Mouse (Mus musculus): ENCODE results near the gene Gtf3c3.

Gene Gtf3c3

DNA sequence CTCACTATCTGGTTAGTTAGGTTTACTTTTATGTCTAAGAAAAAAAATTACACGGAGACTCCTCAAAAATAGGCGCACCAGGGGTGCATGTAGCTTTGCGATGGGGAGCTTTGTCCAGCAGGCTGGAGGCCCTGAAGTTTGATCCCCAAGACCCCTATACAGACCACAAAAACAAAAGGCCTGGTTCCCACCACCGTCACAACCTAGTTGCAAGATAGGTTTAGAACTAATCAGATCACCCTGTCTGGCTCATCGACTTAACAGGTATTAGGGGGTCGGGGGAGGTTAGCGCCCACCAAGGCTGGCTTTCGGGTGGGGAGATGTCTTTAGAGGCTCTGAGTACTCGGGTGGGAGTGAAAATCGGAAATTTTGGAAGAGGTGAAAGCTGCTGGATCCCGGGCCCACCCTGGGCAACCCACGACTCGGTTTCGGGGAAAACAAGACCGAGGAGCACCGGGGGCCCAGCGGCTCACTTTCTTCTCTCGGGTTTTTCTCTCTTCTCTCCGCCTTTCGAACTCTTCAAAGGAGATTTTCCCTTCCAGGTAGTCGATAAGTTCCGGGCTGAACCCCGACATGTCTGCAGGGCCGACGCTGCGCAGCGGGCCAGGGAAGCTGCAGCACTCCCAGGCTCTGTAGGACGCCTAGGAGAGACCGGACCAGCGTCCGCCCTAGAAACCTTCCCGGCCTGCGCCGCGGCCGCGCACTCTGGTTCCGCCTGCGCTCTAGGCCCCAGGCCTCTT lies at the start of gene Gtf3c3:
Gene Gtf3c3 (minus strand): TSS at position 632 of the 740 bp plus-strand sequence.
- DNase-seq (ENCODE audit: low read depth), result peak; percentile 87

DNA sequence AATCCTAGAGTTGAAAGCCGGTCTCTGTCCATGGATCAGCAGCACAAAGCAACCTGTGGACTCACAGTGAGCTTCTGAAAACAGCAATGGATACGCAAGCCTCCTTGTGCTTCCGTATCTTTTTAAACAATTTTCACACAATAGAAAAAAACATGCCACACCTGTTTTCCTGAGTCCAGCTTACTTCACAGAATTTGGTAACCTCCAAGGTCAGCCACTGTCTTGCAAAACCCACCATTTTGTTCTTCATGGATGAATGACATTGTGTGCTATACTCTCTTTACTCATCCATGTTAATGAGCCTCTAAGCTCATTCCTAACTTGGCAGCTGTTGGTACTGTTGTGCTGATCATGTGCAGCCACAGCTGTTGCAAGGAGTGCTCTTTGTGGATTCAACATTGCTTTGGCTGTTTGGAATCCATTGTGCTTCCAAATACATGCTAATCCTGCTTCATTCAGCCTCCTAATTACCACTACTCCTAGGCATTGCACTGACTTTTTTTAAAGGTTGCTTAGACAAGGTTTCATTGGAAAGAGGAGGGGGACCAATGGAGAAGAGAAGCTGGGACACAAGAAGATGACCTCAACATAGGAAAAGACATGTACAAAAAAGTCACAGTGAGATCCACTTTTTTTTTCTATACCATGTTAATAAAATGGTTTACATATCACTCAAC lies 46.1 kb upstream of the Gtf3c3 start:
- DNase-seq (ENCODE audit: low read depth), result no peak

DNA sequence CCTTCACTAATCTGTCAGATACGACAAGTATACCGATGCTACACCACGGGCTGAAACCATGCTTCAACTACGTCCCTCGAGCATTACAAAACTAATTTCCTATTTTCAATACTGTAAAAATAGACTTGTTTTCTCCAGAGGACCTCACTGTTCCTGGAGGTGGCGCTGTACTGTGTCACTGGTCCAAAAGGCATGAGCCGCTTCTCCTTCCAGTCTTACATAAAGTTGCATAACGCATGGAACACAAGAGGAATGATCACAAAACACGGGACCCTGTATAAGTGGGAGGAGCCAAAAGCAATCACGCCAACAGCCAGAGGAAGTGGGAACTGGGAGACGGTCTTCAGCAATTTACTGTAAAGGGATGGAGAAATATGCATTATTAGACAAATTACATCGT lies 41.7 kb upstream of the Gtf3c3 start:
- DNase-seq (ENCODE audit: low read depth), result no peak

DNA sequence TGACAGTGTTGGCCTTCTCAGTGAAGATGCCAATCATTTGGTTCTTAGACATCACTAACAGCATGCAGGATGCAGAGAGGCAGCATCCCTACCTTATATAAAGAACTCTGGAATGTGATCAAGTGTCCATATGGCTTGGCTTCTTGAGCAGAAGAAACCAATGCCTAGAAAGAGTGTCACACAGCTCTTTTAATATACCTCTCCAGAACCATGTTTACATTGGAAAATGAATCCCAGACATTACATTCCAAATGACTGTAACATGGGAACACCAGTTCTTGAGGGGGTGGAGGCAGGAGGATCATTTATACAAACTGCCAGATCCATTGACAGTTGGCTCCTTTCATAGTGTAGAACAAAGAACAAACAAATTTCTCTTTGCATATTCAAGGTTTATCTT lies 29.9 kb upstream of the Gtf3c3 start:
- no peak for DNase-seq (ENCODE audit: low read depth)

DNA sequence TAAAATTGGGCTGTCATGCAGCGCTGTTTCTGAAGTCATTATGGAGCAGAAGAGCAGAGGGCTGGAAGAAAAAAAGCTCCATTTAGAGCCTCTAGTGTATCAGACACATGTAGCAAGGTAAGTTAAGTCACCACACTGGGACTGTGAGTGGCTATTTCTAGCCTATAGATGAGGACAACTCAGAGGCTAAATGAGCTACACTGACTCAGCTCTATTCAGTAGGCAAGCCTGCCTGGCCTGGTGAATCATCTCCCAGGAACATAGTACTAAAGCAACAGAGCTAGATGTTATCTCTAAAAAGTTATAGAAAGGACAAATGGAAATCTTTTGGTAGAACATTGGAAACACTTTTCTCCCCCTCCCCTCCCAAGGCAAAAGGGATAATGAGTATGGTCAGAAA lies 28.6 kb upstream of the Gtf3c3 start:
- no peak for DNase-seq (ENCODE audit: low read depth)

DNA sequence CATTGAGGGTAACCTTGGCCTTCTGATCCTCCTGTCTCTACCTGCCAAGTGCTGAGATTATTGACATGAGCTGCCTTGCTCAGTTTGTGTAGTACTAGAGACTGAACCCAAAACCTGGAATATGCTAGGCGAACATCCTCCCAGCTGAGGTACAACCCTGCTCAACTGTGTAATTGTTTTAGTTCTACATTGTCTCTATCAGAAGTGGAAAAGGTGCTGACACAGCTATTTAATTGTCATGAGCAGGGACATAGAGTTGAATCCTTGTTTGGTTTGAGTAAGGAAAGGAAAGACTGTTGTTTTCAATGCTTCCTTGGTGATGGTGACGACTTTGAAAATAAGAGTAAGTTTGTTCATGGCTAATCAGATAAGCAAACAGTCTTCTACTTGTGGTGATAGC lies 13.3 kb upstream of the Gtf3c3 start:
- DNase-seq (ENCODE audit: low read depth), result no peak

DNA sequence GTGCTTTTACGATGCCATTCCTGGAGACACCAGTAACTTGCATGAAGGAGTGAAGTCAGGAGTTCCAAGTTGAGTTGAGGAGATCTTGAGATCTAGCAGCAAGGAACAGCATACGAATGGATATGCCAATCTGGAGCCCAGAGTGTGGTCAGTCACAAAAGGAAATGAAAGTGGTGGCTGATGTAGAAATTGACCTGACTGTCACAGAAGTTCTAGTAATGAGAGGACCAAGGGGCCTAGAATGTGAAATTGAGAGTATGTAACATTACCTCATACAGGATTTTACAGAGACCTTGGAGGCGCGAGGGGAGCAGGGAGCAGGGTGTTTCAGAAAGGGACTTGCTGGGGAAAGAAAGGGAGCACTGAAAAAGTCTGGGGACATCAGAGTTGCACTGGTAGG lies 10.1 kb upstream of the Gtf3c3 start:
- DNase-seq (ENCODE audit: low read depth), result no peak

DNA sequence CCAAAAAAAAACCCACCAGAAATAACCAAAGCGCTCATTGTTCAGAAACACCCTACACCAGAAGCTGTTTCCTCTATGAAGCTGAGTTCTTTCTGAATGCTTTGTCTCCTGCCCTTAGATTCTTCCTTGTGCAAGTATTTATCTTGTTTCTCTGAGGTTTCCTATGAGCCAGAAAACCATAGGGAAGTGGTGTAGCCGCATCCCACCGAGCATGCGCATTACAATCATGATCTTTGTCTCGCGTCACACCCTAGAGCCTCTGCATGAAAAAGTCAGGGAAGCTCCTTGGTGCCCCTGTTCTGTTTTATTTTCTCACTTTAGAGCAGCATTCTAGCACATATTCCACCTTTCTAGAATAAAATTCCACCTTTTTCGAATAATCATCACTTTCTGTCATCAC lies 4.9 kb upstream of the Gtf3c3 start:
- DNase-seq (ENCODE audit: low read depth), result peak; percentile 18

DNA sequence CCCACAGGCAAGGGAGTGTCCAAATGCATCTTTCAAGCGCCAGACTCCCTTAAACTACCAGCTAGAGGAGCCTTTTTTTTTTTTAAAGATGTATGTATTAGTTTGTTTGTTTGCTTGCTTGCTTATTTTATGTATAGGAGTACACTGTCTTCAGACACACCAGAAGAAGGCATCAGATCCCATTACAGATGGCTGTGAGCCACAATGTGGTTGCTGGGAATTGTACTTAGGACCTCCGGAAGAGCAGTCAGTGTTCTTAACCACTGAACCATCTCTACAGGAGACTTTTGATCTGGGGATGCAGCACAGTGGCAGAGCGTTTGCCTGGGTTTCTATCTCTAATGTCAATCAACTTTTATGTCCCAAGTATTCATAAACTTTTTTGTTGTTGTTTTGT lies 307 bp upstream of the Gtf3c3 start:
- DNase-seq (ENCODE audit: low read depth), result no peak

DNA sequence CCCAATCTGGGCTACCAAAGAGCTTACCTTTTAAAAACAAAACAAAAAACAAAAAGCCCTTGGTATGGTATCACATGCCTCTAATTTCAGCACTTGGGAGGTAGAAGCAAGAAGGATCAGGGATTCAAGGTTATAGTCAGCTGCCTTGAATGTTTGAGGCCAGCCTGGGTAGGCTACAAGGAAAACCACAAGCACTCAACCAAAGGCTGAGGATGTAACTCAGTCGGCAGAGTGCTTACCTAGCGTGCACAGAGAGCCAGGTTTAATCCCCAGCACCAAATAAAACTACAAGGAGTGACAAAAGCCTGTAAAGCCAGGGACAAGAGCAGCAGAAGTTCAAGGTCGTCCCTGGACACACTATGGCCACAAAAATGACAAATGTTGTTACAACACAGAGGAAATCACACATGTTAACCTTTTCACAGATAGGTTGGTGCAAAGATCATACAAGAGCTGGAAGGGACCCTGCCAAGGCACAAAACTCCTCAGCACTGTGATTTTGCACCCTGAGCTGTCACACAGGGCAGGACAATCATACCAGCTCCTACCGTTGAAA lies 16.5 kb downstream of the Gtf3c3 start:
- DNase-seq (ENCODE audit: low read depth), result peak; percentile 55

DNA sequence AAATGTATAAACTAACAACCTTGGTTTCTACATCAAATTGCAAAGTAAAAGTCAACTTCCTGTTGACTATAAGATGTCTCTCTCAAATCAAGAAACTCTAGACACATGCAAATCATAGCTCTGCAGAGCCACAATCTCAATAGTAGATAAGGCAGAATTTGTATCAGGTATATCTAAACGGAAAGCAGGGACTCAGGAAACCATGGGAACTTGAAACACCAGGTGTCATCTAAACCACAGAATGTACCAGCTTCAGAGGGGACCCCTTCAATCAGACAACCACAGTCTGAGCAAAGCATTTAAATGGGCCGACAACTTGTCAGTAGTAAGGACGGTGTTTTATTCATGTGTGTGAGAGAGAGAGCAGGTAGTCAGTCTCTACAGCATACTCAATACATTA lies 17.1 kb downstream of the Gtf3c3 start:
- peak; percentile 79 for DNase-seq (ENCODE audit: low read depth)

DNA sequence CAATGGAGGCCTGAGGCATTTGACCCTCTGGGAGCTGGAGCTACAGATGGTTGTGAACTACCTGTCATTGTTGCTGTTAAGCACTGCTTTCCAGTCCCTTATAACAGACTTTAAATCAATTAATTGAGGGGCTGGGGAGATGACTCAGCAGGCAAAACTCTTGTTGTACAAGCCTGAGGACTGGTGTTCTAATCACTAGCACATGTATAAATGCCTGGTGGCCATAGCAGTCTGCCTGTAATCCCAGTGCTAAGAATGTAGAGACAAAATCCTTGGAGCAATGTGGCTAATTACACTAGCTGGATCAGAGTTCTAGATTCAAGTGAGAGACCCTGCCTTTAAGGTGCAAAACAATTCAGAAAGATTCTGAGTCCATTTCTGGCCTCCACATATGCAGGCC lies 36.0 kb downstream of the Gtf3c3 start:
- no peak for DNase-seq (ENCODE audit: low read depth)

DNA sequence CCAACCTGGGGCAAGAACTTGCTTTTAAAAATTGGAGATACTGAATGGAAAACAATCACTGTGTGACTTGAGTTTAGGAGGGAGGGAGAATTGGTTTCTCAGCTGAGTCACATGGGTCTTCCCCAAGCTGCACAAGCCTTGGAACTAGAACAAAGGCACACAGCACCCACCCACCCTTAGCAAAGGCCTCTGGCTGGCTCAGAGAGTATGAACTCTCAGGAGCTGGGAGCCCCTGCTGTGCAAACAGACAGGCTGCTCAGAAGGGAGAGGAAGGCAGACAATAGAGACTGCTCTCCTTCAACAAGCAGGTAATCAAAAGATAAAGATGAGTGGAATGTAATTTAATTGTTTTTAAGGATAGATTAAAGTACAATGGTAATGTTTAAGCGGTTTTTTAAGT lies 54.5 kb downstream of the Gtf3c3 start:
- DNase-seq (ENCODE audit: low read depth), result no peak

DNA sequence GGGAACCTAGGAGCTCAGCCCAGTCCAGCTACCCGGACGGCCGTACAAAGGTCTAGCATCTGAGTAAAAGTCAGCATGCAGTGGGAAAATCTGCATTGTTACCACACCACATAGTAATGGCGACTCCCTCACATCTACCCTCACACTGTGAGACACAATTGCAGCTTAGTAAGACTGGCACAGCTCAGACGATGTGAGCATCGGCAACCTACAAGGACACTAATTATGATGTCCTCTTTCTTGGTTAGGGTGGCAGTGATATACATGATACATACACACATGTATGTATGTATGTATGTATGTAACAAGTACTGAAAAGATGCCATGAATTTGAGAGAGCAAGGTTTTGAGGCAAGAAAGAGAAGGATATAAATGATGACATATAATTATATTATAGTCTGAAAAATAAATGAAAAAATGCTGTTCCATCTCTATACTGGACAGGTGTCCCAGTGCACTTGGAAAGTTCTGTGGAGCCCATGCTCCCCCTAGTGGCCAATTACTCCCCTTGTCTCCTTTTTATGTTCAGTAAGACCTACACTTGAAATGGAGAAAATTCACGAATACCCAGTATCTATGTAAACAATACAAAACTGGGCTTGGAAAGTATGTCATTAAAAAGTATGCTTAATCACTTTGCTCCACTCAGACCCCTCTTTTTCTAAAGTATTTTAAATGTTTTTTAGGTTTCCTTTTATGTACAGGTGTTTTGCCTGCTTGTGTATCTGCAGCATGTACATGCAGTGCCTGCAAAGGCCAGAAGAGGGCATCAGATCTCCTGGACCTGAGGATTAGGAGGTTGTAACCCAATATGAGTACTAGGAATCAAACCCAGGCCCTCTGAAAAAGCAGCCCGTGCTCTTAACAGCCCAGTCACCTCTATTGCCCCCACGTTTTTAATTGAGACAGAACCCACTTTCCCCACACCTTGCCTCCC lies 57.5 kb downstream of the Gtf3c3 start:
- peak; percentile 69 for DNase-seq (ENCODE audit: low read depth)

DNA sequence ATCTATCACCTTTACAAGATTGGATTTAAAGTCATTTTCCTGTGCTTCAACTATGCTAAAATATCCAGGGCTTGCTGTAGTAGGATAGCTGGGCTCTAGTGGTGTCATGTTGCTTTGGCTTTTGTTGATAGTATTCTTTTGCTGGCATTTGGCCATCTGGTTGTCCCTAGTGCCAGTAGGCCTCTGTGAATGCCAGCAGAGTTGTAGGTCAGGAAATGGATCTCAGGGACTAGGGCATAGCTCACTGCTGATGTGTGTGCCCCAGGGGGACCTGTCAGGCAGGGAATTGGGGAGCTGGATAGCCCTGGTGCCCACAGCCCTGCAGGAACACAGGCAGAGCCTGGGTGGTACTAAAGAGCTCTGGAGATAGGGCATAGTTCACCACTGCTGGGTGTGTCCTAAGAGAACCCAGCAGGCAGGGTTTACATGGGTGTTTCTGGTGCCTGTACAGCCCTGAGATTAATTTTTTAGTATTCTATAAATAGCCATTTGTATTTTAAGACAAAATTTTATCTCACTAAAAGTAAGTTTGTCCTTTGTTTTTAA lies 61.2 kb downstream of the Gtf3c3 start:
- DNase-seq (ENCODE audit: low read depth), result no peak

DNA sequence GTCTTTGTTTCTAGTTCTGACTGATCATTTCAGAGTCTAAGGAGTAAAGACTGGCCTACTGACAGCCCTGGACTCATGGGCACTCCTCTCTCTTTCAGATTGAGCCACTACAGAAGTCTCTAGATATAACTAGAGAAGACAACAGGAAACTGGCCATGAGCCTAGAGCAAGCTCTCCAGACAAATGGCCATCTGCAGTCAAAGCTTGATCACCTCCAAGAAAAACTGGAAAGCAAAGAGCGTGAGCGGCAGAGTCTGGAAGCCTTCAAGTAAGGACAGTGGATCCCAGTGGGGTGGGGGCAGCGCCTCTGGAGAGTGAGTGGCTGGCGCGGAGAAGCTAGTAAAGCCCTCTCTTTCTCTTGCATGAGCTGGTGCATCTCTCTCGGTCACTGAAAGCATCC lies 82.2 kb downstream of the Gtf3c3 start:
- DNase-seq (ENCODE audit: low read depth), result no peak

DNA sequence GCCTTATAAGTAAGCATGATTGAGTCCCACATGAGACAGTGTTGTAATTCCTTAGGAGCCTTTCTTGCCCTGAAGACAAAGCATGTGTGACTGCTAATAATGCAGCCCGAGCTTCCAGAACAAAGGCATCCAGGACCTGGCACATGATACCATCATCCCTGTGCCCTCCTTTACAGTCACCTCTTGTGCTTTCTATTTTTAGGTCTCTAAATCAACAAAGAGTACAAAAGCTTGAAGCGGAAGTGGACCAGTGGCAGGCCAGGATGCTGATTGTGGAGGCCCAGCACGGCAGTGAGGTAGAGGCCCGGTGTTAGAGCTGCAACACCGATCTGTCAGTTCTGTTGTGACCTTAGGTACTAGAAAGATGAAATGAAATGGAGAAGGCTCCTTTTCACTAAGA lies 83.3 kb downstream of the Gtf3c3 start:
- no peak for DNase-seq (ENCODE audit: low read depth)

DNA sequence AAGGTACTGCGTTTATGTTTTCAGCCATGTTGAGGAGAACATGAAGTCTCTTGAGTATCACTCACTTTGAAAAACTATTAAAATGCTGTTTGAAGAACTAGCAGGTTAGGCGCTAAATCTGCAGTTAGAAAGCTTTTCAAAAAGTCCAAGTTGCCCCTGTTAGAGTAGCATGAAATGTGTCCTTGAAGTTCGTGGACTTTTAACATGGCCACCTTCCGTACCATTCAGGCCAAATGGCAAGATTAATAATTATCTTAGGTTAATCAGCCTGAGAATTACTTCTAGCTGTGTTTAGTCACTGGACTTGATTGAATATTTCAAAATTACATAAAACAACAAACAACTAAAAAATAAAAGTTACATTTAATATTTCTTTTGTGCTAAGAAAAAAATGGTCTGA lies 84.0 kb downstream of the Gtf3c3 start:
- no peak for DNase-seq (ENCODE audit: low read depth)

Measured in naive thymus-derived CD4-positive, alpha-beta T cell, adult 2 months (primary cell).